Mouse (Mus musculus): Measurements from ENCODE around the gene Acvrl1.

DNA sequence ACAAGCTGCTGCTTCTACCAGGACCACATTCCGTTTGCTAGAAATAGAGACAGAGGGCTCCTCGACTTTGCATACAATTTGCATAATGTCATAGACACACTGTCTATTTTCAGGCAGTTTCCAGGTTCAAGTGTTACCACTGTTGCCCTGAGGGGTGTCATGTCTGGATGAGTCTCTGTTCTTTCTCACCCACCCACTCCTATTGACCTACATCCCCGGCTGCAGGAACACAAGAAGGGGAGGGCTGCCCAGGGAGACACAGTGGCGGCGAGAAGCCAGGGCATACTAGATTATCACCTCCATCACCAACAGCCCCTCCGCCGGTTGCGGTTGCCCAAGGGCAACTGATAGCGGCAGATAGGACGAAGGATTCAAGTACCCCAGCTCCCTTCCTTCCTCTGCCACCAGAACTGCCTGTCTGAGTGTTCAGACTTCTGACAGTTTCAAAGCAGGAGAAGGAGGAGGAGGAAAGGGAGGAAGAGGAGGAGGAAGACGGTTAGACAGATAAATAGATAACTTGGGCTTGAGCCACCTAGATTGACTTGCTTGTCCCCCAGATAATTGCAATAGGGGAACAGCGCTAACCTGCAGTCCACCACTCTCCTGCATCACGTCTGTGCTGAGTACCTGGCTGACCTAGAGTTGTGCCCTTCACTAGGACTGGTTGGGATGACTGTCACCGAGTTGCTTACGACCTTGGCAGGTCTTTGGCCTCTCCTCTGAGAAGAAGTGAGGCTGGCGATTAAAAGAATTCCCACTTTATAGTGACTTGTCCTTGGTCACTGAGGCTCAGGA lies 19.0 kb downstream of the Acvrl1 start:
- TF ChIP-seq CTCF (conservative IDR thresholded peaks at IDR 0.05; ENCODE audit: low read length) = no peak
- no peak for TF ChIP-seq POU5F1 (IDR thresholded peaks at IDR 0.05; ENCODE audit: borderline replicate concordance, low read length)
- no peak for TF ChIP-seq NANOG (IDR thresholded peaks at IDR 0.05; ENCODE audit: borderline replicate concordance, low read length)

All from E14TG2a.4 (cell line).